Mouse (Mus musculus) yolk sac, embryonic 10.5 days (tissue): ENCODE results near the gene Ssr2.

Experiments used
- DNase-seq: peaks from one replicate; pipeline ENCODE4 v3.0.0-alpha.2; 2017; ENCODE audit warnings: low spot score

Gene Ssr2

GRCm38 (mm10) chr3:88623346-88624135 lies 47.9 kb downstream of the Ssr2 start:
- DNase-seq, result no peak

GRCm38 (mm10) chr3:88624324-88624723 lies 48.6 kb downstream of the Ssr2 start:
- no peak for DNase-seq

- DNase-seq, result no peak
These were observed 49.3 kb downstream of the Ssr2 start for GRCm38 (mm10) chr3:88624951-88625350.

- no peak for DNase-seq
These were observed 49.9 kb downstream of the Ssr2 start for GRCm38 (mm10) chr3:88625531-88625930.

- no peak for DNase-seq
These were observed 50.6 kb downstream of the Ssr2 start for GRCm38 (mm10) chr3:88626316-88626715.

GRCm38 (mm10) chr3:88627114-88627513 lies 51.4 kb downstream of the Ssr2 start:
- DNase-seq, result no peak

GRCm38 (mm10) chr3:88627535-88627934 lies 51.9 kb downstream of the Ssr2 start:
- no peak for DNase-seq

- DNase-seq, result no peak
These were observed 53.1 kb downstream of the Ssr2 start for GRCm38 (mm10) chr3:88628766-88629165.

- DNase-seq, result no peak
These were observed 53.6 kb downstream of the Ssr2 start for GRCm38 (mm10) chr3:88629244-88629643.

- DNase-seq, result no peak
These were observed 54.3 kb downstream of the Ssr2 start for GRCm38 (mm10) chr3:88630018-88630417.

- no peak for DNase-seq
These were observed 55.2 kb downstream of the Ssr2 start for GRCm38 (mm10) chr3:88630849-88631341.

GRCm38 (mm10) chr3:88631921-88632587 lies 56.4 kb downstream of the Ssr2 start:
- no peak for DNase-seq

GRCm38 (mm10) chr3:88633056-88633455 lies 57.4 kb downstream of the Ssr2 start:
- no peak for DNase-seq

- no peak for DNase-seq
These were observed 60.0 kb downstream of the Ssr2 start for GRCm38 (mm10) chr3:88635506-88636275.

- DNase-seq, result no peak
These were observed 60.9 kb downstream of the Ssr2 start for GRCm38 (mm10) chr3:88636555-88636986.

- no peak for DNase-seq
These were observed 61.5 kb downstream of the Ssr2 start for GRCm38 (mm10) chr3:88637134-88637533.
